Mouse (Mus musculus) midbrain, postnatal 0 days (tissue): ENCODE data around the gene Tmem132c. TPM values are rescaled to one million over a fixed set of nuclear protein-coding genes. Genes with fewer than 3 reads are reported as not detected.

Experiments used
- ATAC-seq: fragments of 200-750 bp; cut with Nextera tagmentation; 2 replicates; pipeline ENCODE4 v1.8.0; 2017; ENCODE audit warnings: moderate number of reproducible peaks, mild to moderate bottlenecking, moderate TSS enrichment, moderate library complexity; ENCODE audit not compliant: low FRiP score
- DNase-seq: peaks from one replicate; pipeline ENCODE4 v3.0.0-alpha.2; 2015; ENCODE audit warnings: low spot score
- H3K27ac ChIP-seq: fragments of 300-500 bp; sonication (generic); 2 replicates; pipeline ENCODE4 v1.5.1; 2014; ENCODE audit warnings: low read depth, mild to moderate bottlenecking, low read length, mixed read lengths
- H3K27me3 ChIP-seq: fragments of 300-500 bp; sonication (generic); 2 replicates; pipeline ENCODE4 v1.6.1; 2014; ENCODE audit warnings: low read length, control low read depth, mixed read lengths; ENCODE audit not compliant: insufficient read depth
- H3K36me3 ChIP-seq: fragments of 300-500 bp; sonication (generic); 2 replicates; pipeline ENCODE4 v1.6.1; 2014; ENCODE audit warnings: low read length, control low read depth, mixed read lengths; ENCODE audit not compliant: insufficient read depth
- H3K4me1 ChIP-seq: fragments of 300-500 bp; sonication (generic); 2 replicates; pipeline ENCODE4 v1.6.1; 2014; ENCODE audit warnings: mild to moderate bottlenecking, control low read depth, antibody characterized with exemption, low read length, mixed read lengths; ENCODE audit not compliant: insufficient read depth
- H3K4me2 ChIP-seq: fragments of 300-500 bp; sonication (generic); 2 replicates; pipeline ENCODE4 v1.6.1; 2014; ENCODE audit warnings: low read depth, mild to moderate bottlenecking, low read length, mixed read lengths; ENCODE audit not compliant: poor library complexity, severe bottlenecking
- H3K4me3 ChIP-seq: fragments of 300-500 bp; sonication (generic); 2 replicates; pipeline ENCODE4 v1.5.1; 2014; ENCODE audit warnings: low read depth, mild to moderate bottlenecking, low read length, moderate library complexity
- H3K9ac ChIP-seq: fragments of 300-500 bp; sonication (generic); replicated peaks from 2 replicates; pipeline ENCODE4 v1.6.1; 2014; ENCODE audit warnings: mild to moderate bottlenecking, low read length, moderate library complexity, mixed read lengths; ENCODE audit not compliant: poor library complexity, severe bottlenecking
- H3K9me3 ChIP-seq: fragments of 300-500 bp; sonication (generic); 2 replicates; pipeline ENCODE4 v1.6.1; 2016; ENCODE audit warnings: low read length, control low read depth
- CTCF ChIP-seq: IDR thresholded peaks from 2 replicates; pipeline ENCODE4 v1.5.1; 2016; ENCODE audit warnings: antibody characterized with exemption, mild to moderate bottlenecking
- WGBS: fragments of 180-500 bp; shearing (Covaris S2); extraction: QIAGEN DNeasy Blood & Tissue Kit; methylation state at CpG from one replicate; pipeline ENCODE4 v1.1.7; 2014; 5-methylcytosine and 5-hydroxymethylcytosine counted together
- polyA plus RNA-seq: library from polyadenylated mRNA; unstranded; fragments of >200 nt; fragmentation: Nextera tagmentation; extraction: Ambion mirVana; gene quantifications from 2 replicates; pipeline ENCODE4 v1.2.1, GENCODE M21; 2015
- total RNA-seq: library from RNA; depleted of rRNA; stranded (reverse); fragments of >200 nt; gene quantifications from 2 replicates; pipeline ENCODE4 v1.2.3, GENCODE M21; 2014

Tmem132c gene
- total and polyA plus RNA-seq, 2 experiments from 2014 or later, result 10.2 to 40.0 TPM

DNA sequence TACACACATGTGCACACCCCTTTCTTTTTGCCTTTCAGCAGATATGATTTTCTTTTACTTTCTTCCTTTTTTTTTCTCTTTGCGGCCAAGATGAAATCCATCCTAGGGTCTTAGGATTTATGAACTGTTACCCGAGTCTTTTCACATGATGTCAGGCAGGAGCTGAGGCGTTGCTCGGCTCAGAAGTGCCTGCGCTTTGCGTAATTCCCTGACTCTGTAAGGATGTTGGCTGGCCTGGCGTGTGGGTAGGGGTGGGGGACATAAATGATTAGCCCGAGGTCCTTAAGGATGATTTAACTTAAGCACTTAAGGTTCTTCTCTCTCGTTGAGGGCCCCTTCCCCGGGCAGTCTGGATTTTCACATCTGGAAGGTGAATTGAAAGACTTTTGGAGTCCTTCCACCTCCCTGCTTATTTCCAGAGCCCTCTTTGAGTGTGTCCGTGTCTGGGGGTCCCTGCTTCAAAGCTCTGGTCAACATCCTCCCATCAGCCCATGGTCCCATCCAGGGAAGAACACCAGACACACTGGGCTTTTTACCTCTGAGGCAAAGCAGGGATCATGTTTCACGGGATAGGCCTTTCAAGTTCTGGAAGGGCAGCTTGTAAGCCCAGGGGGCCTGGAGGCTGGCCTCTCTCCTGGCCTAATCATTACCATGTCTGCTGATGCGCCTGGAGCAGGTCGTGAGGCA lies 68.9 kb downstream of the Tmem132c start:
- no peak overlapping the region for H3K9ac ChIP-seq
- no peak overlapping the region for H3K4me3 ChIP-seq
- no peaks in the 10 kb centered on the region for H3K36me3 ChIP-seq
- DNase-seq (no peak), ATAC-seq (no peak)
- TF ChIP-seq CTCF, result no peak
- no peaks in the 10 kb centered on the region for H3K9me3 ChIP-seq
- H3K27me3 ChIP-seq, result no peaks in the 10 kb centered on the region
- H3K4me1 ChIP-seq, result no peaks in the 10 kb centered on the region
- 48% methylated on average over 14 of the region's 14 CpGs for WGBS
- H3K4me2 ChIP-seq, result no peak overlapping the region
- no peak overlapping the region for H3K27ac ChIP-seq

DNA sequence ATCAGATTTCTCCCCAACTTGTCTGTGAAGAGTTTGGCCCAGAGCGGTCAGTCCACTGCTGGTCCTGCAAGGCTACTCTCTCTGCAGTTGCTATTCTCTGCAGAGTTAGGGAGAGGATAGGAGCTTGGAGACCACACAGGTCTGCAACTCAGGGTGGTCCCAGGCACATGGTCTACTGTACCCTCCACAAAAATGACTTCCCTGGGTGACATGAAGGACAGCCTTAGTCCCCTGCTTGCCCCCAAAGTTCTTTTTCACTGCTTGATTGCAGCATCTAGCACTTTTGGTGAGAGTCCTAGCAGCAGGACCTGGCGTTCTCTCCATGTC lies 69.4 kb downstream of the Tmem132c start:
- TF ChIP-seq CTCF, result no peak
- ATAC-seq (no peak), DNase-seq (no peak)
- Histone ChIP-seq H3K36me3 (no peaks in the 10 kb centered on the region), H3K4me1 (no peaks in the 10 kb centered on the region), H3K4me2 (no peak overlapping the region), H3K27me3 (no peaks in the 10 kb centered on the region), H3K27ac (no peak overlapping the region), H3K9ac (no peak overlapping the region), H3K9me3 (no peaks in the 10 kb centered on the region), H3K4me3 (no peak overlapping the region)
- 78% methylated on average over 2 of the region's 2 CpGs for WGBS

DNA sequence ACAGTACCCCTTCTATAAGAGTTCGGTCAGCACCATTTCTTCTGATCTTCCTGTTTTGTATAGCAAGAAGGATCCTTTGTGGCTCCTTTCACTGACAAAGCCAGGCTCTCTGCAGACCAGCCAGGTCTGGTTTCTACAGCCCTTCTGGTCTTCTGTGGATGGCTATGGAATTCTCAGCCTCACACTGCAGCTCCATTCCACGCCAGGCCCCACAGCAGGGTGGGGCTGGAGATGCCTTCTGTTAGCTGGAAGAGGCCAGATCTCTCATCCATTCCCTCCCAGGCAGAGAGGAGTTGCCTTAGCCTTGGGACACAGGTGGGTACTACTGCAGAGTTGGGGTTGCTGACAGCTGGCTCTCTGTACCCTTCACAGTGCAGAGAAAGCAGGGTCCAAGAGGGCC lies 72.0 kb downstream of the Tmem132c start:
- H3K9me3 ChIP-seq, result no peaks in the 10 kb centered on the region
- ATAC-seq, result no peak
- no peak for DNase-seq
- H3K9ac ChIP-seq, result no peak overlapping the region
- H3K27me3 ChIP-seq, result no peaks in the 10 kb centered on the region
- no peak for TF ChIP-seq CTCF
- no peaks in the 10 kb centered on the region for H3K4me1 ChIP-seq
- no peak overlapping the region for H3K4me2 ChIP-seq
- no peak overlapping the region for H3K27ac ChIP-seq
- WGBS, result 89% methylated on average over 2 of the region's 2 CpGs
- H3K36me3 ChIP-seq, result no peaks in the 10 kb centered on the region
- H3K4me3 ChIP-seq, result no peak overlapping the region

DNA sequence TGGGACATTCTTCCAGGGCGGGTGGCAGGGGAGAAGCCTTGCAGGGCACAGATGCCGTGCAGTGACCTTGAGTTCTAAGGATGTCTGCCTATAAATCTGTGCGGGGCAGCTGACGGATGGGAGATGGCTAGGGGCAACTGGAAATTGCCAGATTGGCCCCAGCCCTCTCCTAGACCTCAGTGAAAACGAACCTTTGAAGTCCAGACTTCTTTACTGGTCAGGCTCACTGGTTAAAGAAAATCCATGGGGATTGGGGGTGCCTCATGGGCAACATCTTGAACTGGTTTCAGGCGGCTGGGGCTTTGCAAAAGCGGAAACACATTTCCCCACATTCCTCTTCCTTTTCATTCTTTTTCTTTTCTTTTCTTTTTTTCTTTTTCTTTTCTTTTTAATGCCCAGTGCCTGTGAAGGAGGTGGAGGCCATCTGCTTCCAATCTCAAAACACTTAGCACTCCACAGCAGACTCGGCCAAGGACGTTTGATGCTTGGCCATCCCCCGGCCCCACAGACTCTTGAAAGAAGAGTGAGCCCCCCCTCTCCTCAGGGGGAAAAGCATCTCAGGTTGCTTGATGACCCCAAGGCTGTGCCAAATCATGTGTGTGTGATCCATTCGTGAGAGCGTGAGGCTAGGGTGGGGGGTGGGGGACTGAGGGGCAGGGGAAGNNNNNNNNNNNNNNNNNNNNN lies 77.6 kb downstream of the Tmem132c start:
- Histone ChIP-seq H3K4me1 (peaks cover 7% of the 10 kb centered on the region; the same call in 1 of the 2 replicates), H3K4me3 (no peak overlapping the region), H3K36me3 (no peaks in the 10 kb centered on the region), H3K4me2 (no peak overlapping the region), H3K9me3 (no peaks in the 10 kb centered on the region), H3K27me3 (no peaks in the 10 kb centered on the region), H3K9ac (no peak overlapping the region), H3K27ac (no peak overlapping the region)
- 41% methylated on average over 12 of the region's 12 CpGs for WGBS
- DNase-seq (no peak), ATAC-seq (no peak)
- TF ChIP-seq CTCF, result no peak

DNA sequence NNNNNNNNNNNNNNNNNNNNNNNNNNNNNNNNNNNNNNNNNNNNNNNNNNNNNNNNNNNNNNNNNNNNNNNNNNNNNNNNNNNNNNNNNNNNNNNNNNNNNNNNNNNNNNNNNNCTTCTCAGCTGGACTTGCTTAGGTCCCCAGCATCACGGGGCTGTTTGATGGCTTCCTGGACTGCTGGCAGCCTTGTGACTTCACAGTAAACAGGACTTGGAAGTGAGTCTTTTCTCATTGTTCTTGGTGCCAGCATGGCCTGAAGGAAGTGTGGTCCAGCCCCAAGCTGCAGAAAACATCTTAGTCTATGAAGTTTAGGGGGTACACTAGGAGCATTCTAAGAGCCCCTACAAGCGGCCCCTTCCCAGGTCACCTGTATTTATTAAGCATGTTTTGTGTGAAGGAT lies 83.0 kb downstream of the Tmem132c start:
- Histone ChIP-seq H3K36me3 (no peaks in the 10 kb centered on the region), H3K4me1 (peaks cover 7% of the 10 kb centered on the region; the same call in 1 of the 2 replicates), H3K4me3 (no peak overlapping the region), H3K9me3 (no peaks in the 10 kb centered on the region), H3K4me2 (no peak overlapping the region), H3K9ac (no peak overlapping the region), H3K27me3 (no peaks in the 10 kb centered on the region), H3K27ac (no peak overlapping the region)
- no peak for ATAC-seq
- no peak for DNase-seq
- WGBS, result 34% methylated on average over 2 of the region's 2 CpGs
- no peak for TF ChIP-seq CTCF
